Mouse (Mus musculus) kidney, embryonic 15.5 days (tissue): Measurements from ENCODE around the gene Cd63. TPM values are rescaled to one million over a fixed set of nuclear protein-coding genes. Genes with fewer than 3 reads are reported as not detected.

Source experiments
- ATAC-seq: fragments of 200-750 bp; cut with Nextera tagmentation; replicated peaks from 2 replicates; pipeline ENCODE4 v1.8.0; 2017; ENCODE audit warnings: moderate TSS enrichment; ENCODE audit not compliant: low FRiP score
- H3K27ac ChIP-seq: fragments of 300-500 bp; sonication (generic); 2 replicates; pipeline ENCODE4 v1.5.1; 2015; ENCODE audit warnings: mild to moderate bottlenecking, inconsistent platforms
- H3K27me3 ChIP-seq: fragments of 300-500 bp; sonication (generic); 2 replicates; pipeline ENCODE4 v1.6.1; 2015; ENCODE audit warnings: inconsistent platforms
- H3K36me3 ChIP-seq: fragments of 300-500 bp; sonication (generic); 2 replicates; pipeline ENCODE4 v1.6.1; 2015; ENCODE audit warnings: inconsistent platforms
- H3K4me1 ChIP-seq: fragments of 300-500 bp; sonication (generic); 2 replicates; pipeline ENCODE4 v1.6.1; 2015; ENCODE audit warnings: inconsistent platforms
- H3K4me2 ChIP-seq: fragments of 300-500 bp; sonication (generic); 2 replicates; pipeline ENCODE4 v1.6.1; 2015; ENCODE audit warnings: moderate library complexity, mild to moderate bottlenecking, inconsistent platforms
- H3K4me3 ChIP-seq: fragments of 300-500 bp; sonication (generic); replicated peaks from 2 replicates; pipeline ENCODE4 v1.5.1; 2015; ENCODE audit warnings: mild to moderate bottlenecking, inconsistent platforms
- H3K9ac ChIP-seq: fragments of 300-500 bp; sonication (generic); 2 replicates; pipeline ENCODE4 v1.6.1; 2015; ENCODE audit warnings: mild to moderate bottlenecking, inconsistent platforms
- H3K9me3 ChIP-seq: fragments of 300-500 bp; sonication (generic); replicated peaks from 2 replicates; pipeline ENCODE4 v1.6.1; 2016; ENCODE audit warnings: inconsistent platforms
- WGBS: fragments of 180-500 bp; shearing (Covaris S2); methylation state at CpG from one replicate; pipeline ENCODE4 v1.1.7; 2015; ENCODE audit warnings: mixed read lengths; 5-methylcytosine and 5-hydroxymethylcytosine counted together
- polyA plus RNA-seq: library from polyadenylated mRNA; unstranded; fragments of >200 nt; fragmentation: Nextera tagmentation; extraction: Ambion mirVana; gene quantifications from 2 replicates; pipeline ENCODE4 v1.2.1, GENCODE M21; 2015

The Cd63 gene
- polyA plus RNA-seq, 1 experiment from 2014 or later = 671 TPM

DNA sequence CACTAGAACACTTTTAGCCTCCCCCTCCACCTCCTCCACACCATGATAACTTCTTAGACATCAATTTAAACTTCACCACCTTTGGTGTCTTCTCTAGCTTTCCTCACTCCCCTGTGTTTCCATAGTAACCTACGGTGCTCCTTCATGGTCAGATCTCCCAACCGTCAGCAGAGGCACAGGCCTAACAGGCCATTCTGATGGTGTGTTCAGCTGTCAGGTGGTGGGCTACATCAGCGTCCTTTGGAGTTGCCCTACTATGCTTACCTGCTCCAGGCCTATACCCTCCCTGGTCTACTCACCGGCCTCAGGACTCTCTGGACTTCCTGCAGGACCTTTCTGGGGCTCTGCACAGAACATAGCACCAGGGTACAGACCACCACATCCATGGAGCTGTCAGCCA lies 59.4 kb downstream of the Cd63 start:
- no peak overlapping the region for H3K4me3 ChIP-seq
- H3K4me2 ChIP-seq = no peak overlapping the region
- H3K27ac ChIP-seq = no peak overlapping the region
- no peak overlapping the region for H3K9ac ChIP-seq
- no peaks in the 10 kb centered on the region for H3K9me3 ChIP-seq
- H3K4me1 ChIP-seq = no peaks in the 10 kb centered on the region
- 0 out of 2 replicates have a peak, but pooled peaks cover 4% of the 10 kb centered on the region for H3K27me3 ChIP-seq
- no peaks in the 10 kb centered on the region for H3K36me3 ChIP-seq
- no peak for ATAC-seq
- 64% methylated on average over 4 of the region's 4 CpGs for WGBS

DNA sequence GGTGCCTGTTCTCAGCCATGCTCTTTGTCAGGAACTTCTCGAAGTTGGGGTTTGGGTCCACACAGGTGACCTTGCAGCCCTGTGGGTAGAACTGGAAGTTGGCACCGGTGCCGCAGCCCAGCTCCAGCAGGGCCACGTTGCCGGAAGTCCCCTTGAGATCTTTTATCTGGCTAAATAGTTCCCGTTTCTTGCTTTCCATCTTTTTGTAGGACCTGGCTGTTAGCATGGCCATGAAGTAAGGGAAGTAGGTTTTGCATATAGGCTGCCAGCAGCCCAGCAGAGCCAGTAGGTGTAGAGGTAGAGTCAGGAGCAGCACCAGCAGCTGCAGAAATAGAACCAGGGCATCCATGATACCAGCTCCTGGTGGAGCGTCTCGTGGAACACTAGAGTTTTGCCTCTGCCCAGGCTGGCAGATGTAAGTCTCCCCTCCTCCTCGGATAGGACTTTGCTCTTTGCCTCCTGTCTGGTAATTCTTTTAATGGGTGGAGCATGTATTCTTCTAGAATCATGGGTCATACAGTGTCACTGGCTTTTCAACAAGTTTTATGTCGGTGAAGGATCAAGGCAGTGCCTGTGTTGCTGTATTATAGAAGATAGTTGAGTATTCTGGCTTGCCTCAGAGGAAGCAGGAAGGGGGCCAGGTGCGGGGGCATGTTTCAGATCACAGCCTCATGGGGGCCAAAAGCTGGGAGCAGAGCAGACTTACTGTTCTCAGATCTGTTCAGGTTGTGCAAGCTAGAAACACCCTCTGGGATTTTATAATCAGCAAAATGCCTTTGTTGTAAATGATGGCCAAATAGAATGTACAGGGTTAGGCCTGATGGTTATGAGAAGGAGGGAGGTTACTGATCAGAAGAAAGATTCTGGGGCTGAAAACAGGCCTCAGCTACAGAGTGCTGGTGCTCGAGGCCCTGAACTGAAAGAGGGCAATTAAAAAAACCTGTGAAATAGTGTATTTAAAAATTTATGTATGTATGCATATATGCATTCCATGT lies 60.1 kb downstream of the Cd63 start, which contains the start of gene Mettl7b:
Gene Mettl7b, minus strand, starts transcription at position 399 of the 995 bp plus-strand sequence.
- 0 out of 2 replicates have a peak, but pooled peaks cover 4% of the 10 kb centered on the region for H3K27me3 ChIP-seq
- no peaks in the 10 kb centered on the region for H3K4me1 ChIP-seq
- H3K9ac ChIP-seq = no peak within 1 kb of the TSS
- peak; percentile 12; the same call in 1 of the 2 replicates for ATAC-seq
- H3K4me3 ChIP-seq = no peak within 1 kb of the TSS
- no peaks in the 10 kb centered on the region for H3K9me3 ChIP-seq
- 75% methylated on average over 12 of the region's 12 CpGs for WGBS
- no peak within 1 kb of the TSS for H3K27ac ChIP-seq
- H3K36me3 ChIP-seq = no peaks in the 10 kb centered on the region
- H3K4me2 ChIP-seq = no peak within 1 kb of the TSS

Other genes with a start within 250 kb of the Cd63 start
- gene Suox, start 226.9 kb upstream of the Cd63 start, polyA plus RNA-seq = 11.7 and 13.2 TPM in 2 replicates
- gene Rab5b, start 204.7 kb upstream of the Cd63 start, polyA plus RNA-seq = 71.4 and 72.3 TPM in 2 replicates
- gene Pmel, start 196.8 kb upstream of the Cd63 start, polyA plus RNA-seq = 1.2 TPM in 2 replicates
- gene Cdk2, start 196.0 kb upstream of the Cd63 start, polyA plus RNA-seq = 106 and 107 TPM in 2 replicates
- gene Dgka, start 156.1 kb upstream of the Cd63 start, polyA plus RNA-seq = 5.9 and 6.0 TPM in 2 replicates
- gene Pym1, start 153.1 kb upstream of the Cd63 start, polyA plus RNA-seq = 40.2 and 41.4 TPM in 2 replicates
- 0.73 and 1.6 TPM in 2 replicates for gene Mmp19, start 110.1 kb upstream of the Cd63 start, polyA plus RNA-seq
- 54.0 and 56.0 TPM in 2 replicates for gene Dnajc14, start 96.9 kb upstream of the Cd63 start, polyA plus RNA-seq
- gene Tmem198b, start 96.6 kb upstream of the Cd63 start, polyA plus RNA-seq = 16.7 and 20.6 TPM in 2 replicates
- 208 and 213 TPM in 2 replicates for gene Sarnp, start 83.7 kb upstream of the Cd63 start, polyA plus RNA-seq
- 80.9 and 83.4 TPM in 2 replicates for gene Ormdl2, start 79.3 kb upstream of the Cd63 start, polyA plus RNA-seq
- gene Gdf11, start 9.3 kb upstream of the Cd63 start, polyA plus RNA-seq = 7.2 and 8.7 TPM in 2 replicates
- 15.3 and 18.8 TPM in 2 replicates for gene Rdh5, start 21.9 kb downstream of the Cd63 start, polyA plus RNA-seq
- 220 and 231 TPM in 2 replicates for gene Bloc1s1, start 23.0 kb downstream of the Cd63 start, polyA plus RNA-seq
- gene Itga7, start 32.8 kb downstream of the Cd63 start, polyA plus RNA-seq = 3.6 and 4.2 TPM in 2 replicates
- 5.6 and 6.4 TPM in 2 replicates for gene Mettl7b, start 60.0 kb downstream of the Cd63 start, polyA plus RNA-seq
- not detected in 2 replicates for gene Olfr9, start 88.4 kb downstream of the Cd63 start, polyA plus RNA-seq
- gene Olfr763, start 109.8 kb downstream of the Cd63 start, polyA plus RNA-seq = not detected in 2 replicates
- not detected in 2 replicates for gene Olfr764-ps1, start 138.9 kb downstream of the Cd63 start, polyA plus RNA-seq
- not detected in 2 replicates for gene Olfr765, start 149.0 kb downstream of the Cd63 start, polyA plus RNA-seq
- gene Olfr766-ps1, start 168.0 kb downstream of the Cd63 start, polyA plus RNA-seq = not detected in 2 replicates
- not detected in 2 replicates for gene Olfr767, start 181.9 kb downstream of the Cd63 start, polyA plus RNA-seq
- not detected in 2 replicates for gene Olfr768, start 198.4 kb downstream of the Cd63 start, polyA plus RNA-seq
- not detected in 2 replicates for gene Olfr769, start 216.9 kb downstream of the Cd63 start, polyA plus RNA-seq
- not detected in 2 replicates for gene Olfr770, start 238.0 kb downstream of the Cd63 start, polyA plus RNA-seq